Mouse (Mus musculus): Measurements from ENCODE around the gene Cdhr4. TPM values are rescaled to one million over a fixed set of nuclear protein-coding genes. Genes with fewer than 3 reads are reported as not detected.

Gene Cdhr4
- polyA plus RNA-seq, 1 experiment from 2014 or later: 1.1 TPM

DNA sequence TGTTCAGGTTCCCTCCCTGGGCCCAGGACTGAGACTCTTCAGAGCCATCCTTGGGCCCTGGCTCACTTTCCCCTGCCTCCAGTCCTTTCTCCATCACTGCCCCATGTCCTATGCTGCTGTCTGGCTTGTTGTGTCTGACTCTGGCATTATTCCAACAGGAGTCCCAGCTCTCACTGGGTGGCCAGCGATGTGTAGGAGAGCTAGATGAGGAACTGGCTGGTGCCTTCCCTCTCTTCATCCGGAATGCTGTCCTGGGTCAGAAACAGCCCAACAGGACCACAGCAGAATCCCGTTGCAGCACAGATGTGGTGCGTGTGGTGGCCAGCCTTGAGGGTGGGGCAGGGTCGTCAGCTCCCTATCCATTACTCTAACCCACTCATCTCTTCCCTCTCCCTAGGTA lies 22.0 kb upstream of the Cdhr4 start:
- no peak for DNase-seq
- peaks cover 4% of the 10 kb centered on the region; the same call in 1 of the 2 replicates for H3K36me3 ChIP-seq (replicated peaks; ENCODE audit: insufficient read depth, low read length)
- no peak for TF ChIP-seq EP300 (IDR thresholded peaks at IDR 0.05; ENCODE audit: low read depth)
- no peak for TF ChIP-seq CTCF (IDR thresholded peaks at IDR 0.05; ENCODE audit: low read depth)
- H3K4me3 ChIP-seq (ENCODE audit: low read depth, low read length): no peak overlapping the region
- no peaks in the 10 kb centered on the region for H3K9me3 ChIP-seq (ENCODE audit: low read length)
- H3K4me2 ChIP-seq (ENCODE audit: low read depth, low read length): no peak overlapping the region
- 89% methylated on average over 5 of the region's 5 CpGs for WGBS (ENCODE audit: insufficient replicate concordance)
- no peak for ATAC-seq
- 0 out of 2 replicates have a peak overlapping the region, but pooled peaks have one; percentile 96 for H3K27ac ChIP-seq (ENCODE audit: low read depth)
- H3K9ac ChIP-seq (replicated peaks): no peak overlapping the region
- no peaks in the 10 kb centered on the region for H3K27me3 ChIP-seq (ENCODE audit: insufficient read depth, low read length)
- peaks cover 44% of the 10 kb centered on the region for H3K4me1 ChIP-seq (ENCODE audit: insufficient read depth)

DNA sequence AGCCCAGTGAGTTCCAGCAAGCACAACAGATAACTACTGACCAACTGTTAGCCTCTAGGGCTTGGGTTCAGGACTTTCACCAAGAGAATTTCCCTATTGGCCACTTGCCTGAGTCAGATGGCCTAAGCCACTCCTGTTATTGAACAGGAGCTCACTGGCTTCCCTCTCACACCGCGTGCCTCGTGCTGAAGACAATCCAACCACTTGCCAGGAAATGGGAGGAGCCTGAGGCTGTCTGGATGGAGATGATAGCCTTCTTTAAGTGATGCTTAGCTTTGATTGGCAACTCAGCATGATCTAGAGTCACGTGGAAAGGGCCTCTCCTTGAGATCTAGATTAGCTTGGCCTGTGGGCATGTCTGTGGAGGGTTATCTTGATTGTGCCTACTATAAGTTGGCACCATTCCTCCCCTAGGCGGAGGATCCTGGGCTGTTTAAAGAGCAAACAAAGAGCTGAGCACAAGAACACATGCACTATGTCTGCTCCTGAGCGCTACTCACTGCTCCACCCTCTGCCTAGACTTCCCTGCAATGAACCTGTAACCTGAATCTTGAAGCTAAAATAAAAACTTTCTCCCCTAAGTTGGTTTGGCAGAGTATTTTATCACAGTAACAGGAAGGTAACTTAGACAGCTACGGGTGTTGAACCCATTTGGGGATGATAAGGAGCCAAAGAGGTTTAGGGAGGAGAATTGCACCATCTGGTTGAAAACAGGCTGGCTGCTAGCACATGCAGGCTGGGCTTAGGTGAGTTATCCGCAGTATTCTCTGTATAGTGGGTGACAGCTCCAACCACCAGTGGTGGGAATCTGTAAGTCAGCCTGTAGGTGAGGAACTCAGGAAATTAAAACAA lies 20.4 kb upstream of the Cdhr4 start:
- Histone ChIP-seq H3K9ac (replicated peaks) (0 out of 2 replicates have a peak overlapping the region, but pooled peaks have one; percentile 31), H3K4me3 (ENCODE audit: low read depth, low read length) (no peak overlapping the region), H3K4me2 (ENCODE audit: low read depth, low read length) (peak overlapping the region; percentile 48), H3K27me3 (ENCODE audit: insufficient read depth, low read length) (no peaks in the 10 kb centered on the region), H3K4me1 (ENCODE audit: insufficient read depth) (peaks cover 58% of the 10 kb centered on the region), H3K27ac (ENCODE audit: low read depth) (peak overlapping the region; percentile 96), H3K9me3 (ENCODE audit: low read length) (no peaks in the 10 kb centered on the region), H3K36me3 (replicated peaks; ENCODE audit: insufficient read depth, low read length) (peaks cover 9% of the 10 kb centered on the region)
- 43% methylated on average over 8 of the region's 8 CpGs for WGBS (ENCODE audit: insufficient replicate concordance)
- ATAC-seq (peak; percentile 76), DNase-seq (peak; percentile 83)
- TF ChIP-seq EP300 (IDR thresholded peaks at IDR 0.05; ENCODE audit: low read depth) (peak; percentile 96), CTCF (IDR thresholded peaks at IDR 0.05; ENCODE audit: low read depth) (no peak; the same call in 1 of the 2 replicates)

DNA sequence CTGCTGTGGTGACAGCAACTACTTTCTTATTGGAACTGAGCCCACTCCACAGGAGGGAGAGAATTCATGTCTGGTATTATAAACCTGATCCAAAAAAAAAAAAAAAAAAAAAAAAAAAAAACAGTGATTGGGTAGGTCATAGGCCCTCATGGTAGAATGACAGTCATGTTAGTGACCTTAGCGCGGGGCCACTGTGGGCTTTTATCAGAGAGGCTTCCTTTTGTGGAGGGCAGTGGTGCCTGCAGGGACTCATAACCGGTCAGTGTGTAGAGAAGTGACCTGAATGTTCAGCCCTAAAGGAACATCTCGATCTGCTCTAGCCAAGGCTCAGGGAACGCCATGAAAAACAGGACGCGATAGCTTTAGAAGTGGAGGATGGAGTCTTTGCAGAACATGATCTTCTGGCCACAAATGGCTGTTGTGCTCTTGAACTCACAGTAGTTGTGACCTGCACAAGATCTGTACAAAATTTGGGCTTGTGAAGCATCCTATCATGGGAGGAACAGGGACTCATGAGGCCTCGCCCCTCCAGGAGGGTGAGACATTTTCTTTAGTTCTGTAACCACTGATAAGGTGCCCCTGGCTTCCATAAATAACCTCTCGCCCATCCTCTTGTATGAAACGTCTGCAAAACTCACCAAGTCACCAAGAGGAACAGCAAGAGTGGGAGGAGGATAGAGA lies 17.7 kb upstream of the Cdhr4 start:
- H3K9me3 ChIP-seq (ENCODE audit: low read length): no peaks in the 10 kb centered on the region
- peaks cover 67% of the 10 kb centered on the region for H3K4me1 ChIP-seq (ENCODE audit: insufficient read depth)
- TF ChIP-seq CTCF (IDR thresholded peaks at IDR 0.05; ENCODE audit: low read depth): no peak
- no peak for TF ChIP-seq EP300 (IDR thresholded peaks at IDR 0.05; ENCODE audit: low read depth)
- H3K4me2 ChIP-seq (ENCODE audit: low read depth, low read length): peak overlapping the region; percentile 92
- H3K27ac ChIP-seq (ENCODE audit: low read depth): peak overlapping the region; percentile 96
- H3K27me3 ChIP-seq (ENCODE audit: insufficient read depth, low read length): no peaks in the 10 kb centered on the region
- peak; percentile 54 for DNase-seq
- peak overlapping the region; percentile 82 for H3K9ac ChIP-seq (replicated peaks)
- WGBS (ENCODE audit: insufficient replicate concordance): 37% methylated on average over 10 of the region's 10 CpGs
- H3K4me3 ChIP-seq (ENCODE audit: low read depth, low read length): peak overlapping the region; percentile 73
- ATAC-seq: peak; percentile 75
- H3K36me3 ChIP-seq (replicated peaks; ENCODE audit: insufficient read depth, low read length): peaks cover 36% of the 10 kb centered on the region

DNA sequence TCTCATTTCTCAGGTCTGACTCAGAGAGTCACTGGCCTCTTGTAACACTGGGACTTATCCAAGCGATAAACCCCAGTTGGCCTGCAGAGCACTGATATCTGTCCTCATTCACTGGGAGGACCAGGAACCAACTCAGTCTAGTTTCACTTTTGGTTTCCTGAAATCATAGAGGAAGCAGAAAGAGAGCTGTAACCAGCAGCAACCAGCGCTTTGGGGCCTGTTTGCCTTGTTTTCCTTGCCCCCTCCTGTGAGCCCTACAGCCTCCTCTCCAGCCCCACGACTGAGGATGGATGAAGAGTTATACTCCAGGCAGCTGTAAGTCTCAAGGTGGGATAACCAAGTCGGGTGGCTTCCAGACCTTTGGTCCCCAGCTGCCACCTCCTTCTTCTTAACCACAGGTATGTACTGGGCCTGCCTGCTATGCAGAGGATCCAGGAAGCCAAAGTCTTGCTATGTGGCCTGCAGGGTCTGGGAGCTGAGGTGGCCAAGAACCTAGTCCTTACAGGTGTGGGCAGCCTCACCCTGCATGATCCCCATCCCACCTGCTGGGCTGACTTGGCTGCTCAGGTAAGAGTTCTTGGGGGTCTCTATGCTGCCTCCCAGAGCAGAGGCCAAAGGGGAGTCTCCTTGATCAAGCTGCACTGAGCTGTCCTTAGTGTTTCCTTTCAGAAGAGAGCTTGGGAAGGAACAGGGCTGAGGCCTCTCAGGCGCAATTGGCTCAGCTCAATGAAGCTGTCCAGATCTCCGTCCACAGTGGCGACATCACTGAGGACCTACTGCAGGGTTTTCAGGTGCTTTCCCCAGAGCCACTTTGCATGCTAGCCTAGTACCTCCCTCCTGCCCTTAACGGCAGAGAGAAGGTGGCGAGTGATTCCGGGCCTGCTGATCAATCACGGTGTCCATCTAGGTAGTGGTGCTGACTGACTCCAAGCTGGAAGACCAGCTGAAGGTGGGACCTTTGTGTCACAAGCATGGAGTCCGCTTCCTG lies 16.6 kb upstream of the Cdhr4 start, which contains the start of gene Uba7:
Gene Uba7 (plus strand): TSS at position 107 of the 988 bp plus-strand sequence.
- ATAC-seq: peak; percentile 82
- no peak for TF ChIP-seq CTCF (IDR thresholded peaks at IDR 0.05; ENCODE audit: low read depth)
- TF ChIP-seq EP300 (IDR thresholded peaks at IDR 0.05; ENCODE audit: low read depth): peak; percentile 91
- H3K4me2 ChIP-seq (ENCODE audit: low read depth, low read length): peak within 1 kb of the TSS; percentile 92
- H3K9ac ChIP-seq (replicated peaks): peak within 1 kb of the TSS; percentile 82
- no peaks in the 10 kb centered on the region for H3K9me3 ChIP-seq (ENCODE audit: low read length)
- peak; percentile 72 for DNase-seq
- WGBS (ENCODE audit: insufficient replicate concordance): 46% methylated on average over 12 of the region's 12 CpGs
- H3K27ac ChIP-seq (ENCODE audit: low read depth): peak within 1 kb of the TSS; percentile 96
- H3K4me1 ChIP-seq (ENCODE audit: insufficient read depth): peaks cover 76% of the 10 kb centered on the region
- H3K4me3 ChIP-seq (ENCODE audit: low read depth, low read length): peak within 1 kb of the TSS; percentile 73
- no peaks in the 10 kb centered on the region for H3K27me3 ChIP-seq (ENCODE audit: insufficient read depth, low read length)
- peaks cover 43% of the 10 kb centered on the region for H3K36me3 ChIP-seq (replicated peaks; ENCODE audit: insufficient read depth, low read length)

DNA sequence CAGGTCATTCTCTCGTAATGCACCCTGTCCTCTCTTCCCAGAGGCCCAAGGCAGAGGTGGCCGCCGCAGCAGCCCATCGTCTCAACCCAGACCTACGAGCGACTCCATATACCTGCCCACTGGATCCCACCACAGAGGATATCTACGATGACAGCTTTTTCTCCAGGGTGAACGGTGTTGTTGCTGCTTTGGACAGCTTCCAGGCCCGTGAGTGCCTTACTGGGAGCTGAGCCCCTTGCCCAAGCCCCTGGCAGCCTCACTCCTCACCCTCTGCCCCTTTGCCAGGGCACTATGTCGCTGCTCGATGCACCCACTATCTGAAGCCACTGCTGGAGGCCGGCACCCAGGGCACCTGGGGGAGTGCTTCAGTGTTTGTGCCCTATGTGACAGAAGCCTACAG lies 13.5 kb upstream of the Cdhr4 start:
- Histone ChIP-seq H3K27me3 (ENCODE audit: insufficient read depth, low read length) (no peaks in the 10 kb centered on the region), H3K9ac (replicated peaks) (no peak overlapping the region), H3K4me1 (ENCODE audit: insufficient read depth) (peaks cover 79% of the 10 kb centered on the region), H3K27ac (ENCODE audit: low read depth) (no peak overlapping the region), H3K9me3 (ENCODE audit: low read length) (no peaks in the 10 kb centered on the region), H3K36me3 (replicated peaks; ENCODE audit: insufficient read depth, low read length) (peaks cover 70% of the 10 kb centered on the region), H3K4me3 (ENCODE audit: low read depth, low read length) (no peak overlapping the region), H3K4me2 (ENCODE audit: low read depth, low read length) (peak overlapping the region; percentile 92)
- DNase-seq: no peak
- ATAC-seq: no peak
- TF ChIP-seq CTCF (IDR thresholded peaks at IDR 0.05; ENCODE audit: low read depth) (no peak), EP300 (IDR thresholded peaks at IDR 0.05; ENCODE audit: low read depth) (no peak)
- WGBS (ENCODE audit: insufficient replicate concordance): 94% methylated on average over 12 of the region's 12 CpGs
